In the genomic region with DNA sequence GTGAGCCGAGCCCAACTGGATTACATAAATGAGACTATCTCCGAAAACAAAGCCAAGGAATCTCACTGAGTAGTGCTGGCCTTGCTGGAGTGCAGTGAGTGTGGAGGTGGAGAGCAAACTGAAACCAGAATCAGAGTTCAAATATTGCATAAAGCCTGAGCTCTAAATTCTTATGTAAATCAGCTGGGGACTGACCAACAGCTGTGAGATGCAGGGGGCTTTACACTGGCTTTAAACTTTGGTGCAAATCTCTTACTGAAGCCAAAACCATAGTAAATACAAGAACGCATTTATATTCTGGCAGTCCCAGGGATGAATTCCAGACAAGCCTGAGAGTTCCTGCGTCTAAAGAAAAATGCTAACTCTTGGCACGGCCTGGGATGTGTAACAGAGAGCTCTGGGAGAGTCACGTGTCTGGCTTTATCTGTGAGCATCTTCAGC, we compare ENCODE assay signal across 19 mouse cellular contexts. TPM values are rescaled to one million over a fixed set of nuclear protein-coding genes. Genes with fewer than 3 reads are reported as not detected.
DNase-seq lines count a peak whose midpoint lies in the region; ATAC-seq and TF ChIP-seq lines count a peak whose summit lies in the region.
"Had no signal": no experiment of that assay in that cellular context is flagged by ENCODE, and none has a peak within 500 bp of the region (broad histone marks: within the 10 kb centered on the region; RNA-seq: fewer than 3 reads in every experiment).

No protein-coding gene starts in this region.

- ATAC-seq in heart, embryonic 16.5 days (replicated peaks; ENCODE audit: extremely low read depth, insufficient read depth, low FRiP score) = no peak
- ATAC-seq in lung, postnatal 0 days = peak; percentile 43
- peak; percentile 48; the same call in 1 of the 2 replicates for ATAC-seq in stomach, postnatal 0 days (ENCODE audit: low FRiP score, low TSS enrichment)

- H3K27me3 ChIP-seq in heart, embryonic 16.5 days (ENCODE audit: control insufficient read depth, insufficient read depth, low read length) = no peaks in the 10 kb centered on the region
- no peaks in the 10 kb centered on the region for H3K27me3 ChIP-seq in heart, adult 2 months (ENCODE audit: control insufficient read depth, insufficient read depth, low read length)
- H3K27me3 ChIP-seq in lung, postnatal 0 days (replicated peaks; ENCODE audit: insufficient read depth, low read length) = no peaks in the 10 kb centered on the region
- no peaks in the 10 kb centered on the region for H3K27me3 ChIP-seq in stomach, postnatal 0 days (ENCODE audit: control insufficient read depth, insufficient read depth, low read length)
- H3K27me3 ChIP-seq: limb, embryonic 12.5 days; midbrain, embryonic 12.5 days; neural tube, embryonic 12.5 days had no signal

- no peak for TF ChIP-seq POLR2A in heart, adult 2 months (IDR thresholded peaks at IDR 0.05; ENCODE audit: insufficient read depth, low read depth, low read length)
- TF ChIP-seq POLR2A in lung, adult 2 months (IDR thresholded peaks at IDR 0.05; ENCODE audit: borderline replicate concordance, extremely low read depth, low read depth, low read length) = no peak

- H3K79me2 ChIP-seq in heart, adult 2 months (replicated peaks; ENCODE audit: control insufficient read depth, insufficient read depth, low read length) = no peaks in the 10 kb centered on the region

- no peak for TF ChIP-seq CTCF in heart, adult 2 months (IDR thresholded peaks at IDR 0.05)
- TF ChIP-seq CTCF in lung, postnatal 0 days (IDR thresholded peaks at IDR 0.05) = no peak
- TF ChIP-seq CTCF in lung, adult 2 months (IDR thresholded peaks at IDR 0.05; ENCODE audit: insufficient read depth, low read length) = no peak
- no peak for TF ChIP-seq CTCF in stomach, postnatal 0 days (IDR thresholded peaks at IDR 0.05; ENCODE audit: low read depth)

- H3K9ac ChIP-seq in heart, embryonic 16.5 days (ENCODE audit: low read length) = no peak overlapping the region
- H3K9ac ChIP-seq in heart, adult 2 months (ENCODE audit: low read depth, low read length) = no peak overlapping the region
- no peak overlapping the region for H3K9ac ChIP-seq in lung, postnatal 0 days (replicated peaks; ENCODE audit: low read depth)
- no peak overlapping the region for H3K9ac ChIP-seq in stomach, postnatal 0 days (ENCODE audit: low read length)
- H3K9ac ChIP-seq: limb, embryonic 12.5 days; midbrain, embryonic 12.5 days; neural tube, embryonic 12.5 days had no signal

- H3K9me3 ChIP-seq in heart, embryonic 16.5 days (replicated peaks; ENCODE audit: control insufficient read depth, low read length) = no peaks in the 10 kb centered on the region
- no peaks in the 10 kb centered on the region for H3K9me3 ChIP-seq in lung, postnatal 0 days (ENCODE audit: low read length)
- no peaks in the 10 kb centered on the region for H3K9me3 ChIP-seq in stomach, postnatal 0 days (ENCODE audit: control insufficient read depth, low read length)
- H3K9me3 ChIP-seq: limb, embryonic 12.5 days; midbrain, embryonic 12.5 days; neural tube, embryonic 12.5 days had no signal

- H3K4me2 ChIP-seq in heart, embryonic 16.5 days (ENCODE audit: low read depth, low read length) = peak overlapping the region; percentile 13; the same call in 1 of the 2 replicates
- H3K4me2 ChIP-seq in lung, postnatal 0 days (replicated peaks; ENCODE audit: low read depth, low read length) = no peak overlapping the region
- H3K4me2 ChIP-seq in stomach, postnatal 0 days (replicated peaks; ENCODE audit: low read depth) = no peak overlapping the region
- H3K4me2 ChIP-seq: limb, embryonic 12.5 days; midbrain, embryonic 12.5 days; neural tube, embryonic 12.5 days had no signal

- peaks cover 3% of the 10 kb centered on the region for H3K36me3 ChIP-seq in heart, embryonic 16.5 days (ENCODE audit: control insufficient read depth, insufficient read depth)
- no peaks in the 10 kb centered on the region; the same call in 1 of the 2 replicates for H3K36me3 ChIP-seq in heart, adult 2 months (ENCODE audit: control insufficient read depth, insufficient read depth, low read length)
- H3K36me3 ChIP-seq in lung, postnatal 0 days (ENCODE audit: insufficient read depth, low read length) = 0 out of 2 replicates have a peak, but pooled peaks cover 3% of the 10 kb centered on the region
- H3K36me3 ChIP-seq in stomach, postnatal 0 days (ENCODE audit: control insufficient read depth, insufficient read depth, low read length) = 0 out of 2 replicates have a peak, but pooled peaks cover 2% of the 10 kb centered on the region
- H3K36me3 ChIP-seq: midbrain, embryonic 12.5 days had no signal

- peaks cover 17% of the 10 kb centered on the region for H3K4me1 ChIP-seq in heart, embryonic 16.5 days (ENCODE audit: control insufficient read depth, insufficient read depth, low read length)
- H3K4me1 ChIP-seq in heart, adult 2 months (ENCODE audit: control insufficient read depth, insufficient read depth, low read length) = peaks cover 3% of the 10 kb centered on the region
- no peaks in the 10 kb centered on the region for H3K4me1 ChIP-seq in lung, postnatal 0 days (ENCODE audit: insufficient read depth, low read depth, low read length)
- peaks cover 3% of the 10 kb centered on the region for H3K4me1 ChIP-seq in lung, adult 2 months (ENCODE audit: control insufficient read depth, insufficient read depth, low read length)
- no peaks in the 10 kb centered on the region for H3K4me1 ChIP-seq in stomach, postnatal 0 days (replicated peaks; ENCODE audit: control insufficient read depth, insufficient read depth)
- H3K4me1 ChIP-seq: midbrain, embryonic 12.5 days; neural tube, embryonic 12.5 days had no signal

- no peak overlapping the region for H3K4me3 ChIP-seq in heart, embryonic 16.5 days (ENCODE audit: low read length)
- no peak overlapping the region for H3K4me3 ChIP-seq in heart, adult 2 months
- H3K4me3 ChIP-seq in lung, postnatal 0 days (ENCODE audit: low read depth, low read length) = no peak overlapping the region
- H3K4me3 ChIP-seq in lung, adult 2 months (replicated peaks; ENCODE audit: extremely low read depth, low read depth, low read length) = no peak overlapping the region
- H3K4me3 ChIP-seq in stomach, postnatal 0 days (ENCODE audit: low read depth, low read length) = no peak overlapping the region
- H3K4me3 ChIP-seq: limb, embryonic 12.5 days; midbrain, embryonic 12.5 days; neural tube, embryonic 12.5 days had no signal

- H3K27ac ChIP-seq in heart, embryonic 16.5 days (ENCODE audit: low read length) = peak overlapping the region; percentile 47; the same call in 1 of the 2 replicates
- H3K27ac ChIP-seq in heart, adult 2 months = no peak overlapping the region
- H3K27ac ChIP-seq in lung, postnatal 0 days (ENCODE audit: low read length) = no peak overlapping the region
- H3K27ac ChIP-seq in stomach, postnatal 0 days (replicated peaks) = no peak overlapping the region
- H3K27ac ChIP-seq: limb, embryonic 12.5 days; midbrain, embryonic 12.5 days; neural tube, embryonic 12.5 days had no signal

- no peak for TF ChIP-seq EP300 in heart, adult 2 months (IDR thresholded peaks at IDR 0.05; ENCODE audit: insufficient read depth, low read depth, low read length)
- no peak for TF ChIP-seq EP300 in lung, postnatal 0 days (IDR thresholded peaks at IDR 0.05)
- no peak for TF ChIP-seq EP300 in stomach, postnatal 0 days (optimal IDR thresholded peaks at IDR 0.05)

- no peak for DNase-seq in heart, adult 2 months
- DNase-seq in lung, postnatal 0 days (ENCODE audit: low spot score) = peak; percentile 61
- no peak for DNase-seq in lung, adult 2 months
- DNase-seq in fat pad, adult 2 months (ENCODE audit: extremely low read depth, low read depth, low spot score) = peak; percentile 83
- no peak for DNase-seq in stomach, postnatal 0 days (ENCODE audit: low spot score)
- no peak for DNase-seq in right cerebral cortex, adult 2 months (ENCODE audit: low spot score in 2 of 2)
- no peak for DNase-seq in kidney, postnatal 10 days
- DNase-seq: adrenal gland, postnatal 14 days; gastrocnemius, postnatal 25 days; kidney, adult 2 months; thymus, postnatal 14 days had no signal

- intact Hi-C loops in heart, adult 2 months (cut with DNase I) = no loop called here

- 28% methylated on average over 6 of the region's 6 CpGs for WGBS in heart, embryonic 16.5 days
- WGBS in heart, adult 2 months = 34% methylated on average over 6 of the region's 6 CpGs
- 25% methylated on average over 6 of the region's 6 CpGs for WGBS in lung, postnatal 0 days
- 31% methylated on average over 6 of the region's 6 CpGs for WGBS in lung, adult 2 months
- WGBS in stomach, postnatal 0 days = 27% methylated on average over 6 of the region's 6 CpGs

RNA-seq across cellular contexts. Expression of a gene that starts 2.1 kb away (rescaled TPM):
- 0.14 TPM in 1 of 2 replicates, not detected in the other for polyA plus RNA-seq in heart, embryonic 16.5 days (2015; fragmentation: Nextera tagmentation; extraction: Ambion mirVana)
- total RNA-seq in heart, adult 2 months (2021) = not detected
- polyA plus RNA-seq in heart, adult 2 months (2012; rRNA removed) = 0.15 TPM in 1 of 2 replicates, not detected in the other
- not detected in 2 replicates for polyA plus RNA-seq in lung, postnatal 0 days (2015; fragmentation: Nextera tagmentation; extraction: Ambion mirVana)
- polyA plus RNA-seq in lung, adult 2 months (2012; rRNA removed) = 0.08 TPM in 1 of 2 replicates, not detected in the other
- polyA plus RNA-seq in stomach, postnatal 0 days (2015; fragmentation: Nextera tagmentation; extraction: Ambion mirVana) = 0.05 TPM in 1 of 2 replicates, not detected in the other
- total RNA-seq: adrenal gland, postnatal 14 days; common myeloid progenitor, adult 5-6 weeks; gastrocnemius, postnatal 25 days; hematopoietic stem cell, adult 5-6 weeks; layer of hippocampus, postnatal 10 days had no signal
- polyA plus RNA-seq: forebrain, embryonic 11.5 days; kidney, adult 2 months; limb, embryonic 12.5 days; midbrain, embryonic 12.5 days; neural tube, embryonic 12.5 days had no signal

RNA-seq across cellular contexts. Expression of a gene that starts 10.9 kb away (rescaled TPM):
- polyA plus RNA-seq in heart, embryonic 16.5 days (2015; fragmentation: Nextera tagmentation; extraction: Ambion mirVana) = 233 and 403 TPM in 2 replicates
- total RNA-seq in heart, adult 2 months (2021) = 100 to 1,000 TPM; 201 to 240 TPM
- 400 and 574 TPM in 2 replicates for polyA plus RNA-seq in heart, adult 2 months (2012; rRNA removed)
- 655 and 745 TPM in 2 replicates for polyA plus RNA-seq in lung, postnatal 0 days (2015; fragmentation: Nextera tagmentation; extraction: Ambion mirVana)
- polyA plus RNA-seq in lung, adult 2 months (2012; rRNA removed) = 1,104 and 1,411 TPM in 2 replicates
- polyA plus RNA-seq in stomach, postnatal 0 days (2015; fragmentation: Nextera tagmentation; extraction: Ambion mirVana) = 445 and 475 TPM in 2 replicates

RNA-seq across cellular contexts. Expression of a gene that starts 27.6 kb away (rescaled TPM):
- 0.18 TPM in 1 of 2 replicates, not detected in the other for polyA plus RNA-seq in heart, embryonic 16.5 days (2015; fragmentation: Nextera tagmentation; extraction: Ambion mirVana)
- total RNA-seq in heart, adult 2 months (2021) = not detected
- not detected in 2 replicates for polyA plus RNA-seq in heart, adult 2 months (2012; rRNA removed)
- polyA plus RNA-seq in lung, postnatal 0 days (2015; fragmentation: Nextera tagmentation; extraction: Ambion mirVana) = not detected in 2 replicates
- polyA plus RNA-seq in lung, adult 2 months (2012; rRNA removed) = 0.07 TPM in 1 of 2 replicates, not detected in the other
- not detected in 2 replicates for polyA plus RNA-seq in stomach, postnatal 0 days (2015; fragmentation: Nextera tagmentation; extraction: Ambion mirVana)
- total RNA-seq: common myeloid progenitor, adult 5-6 weeks; gastrocnemius, postnatal 25 days; hematopoietic stem cell, adult 5-6 weeks; layer of hippocampus, postnatal 10 days had no signal
- polyA plus RNA-seq: forebrain, embryonic 11.5 days; kidney, adult 2 months; limb, embryonic 12.5 days; midbrain, embryonic 12.5 days; neural tube, embryonic 12.5 days had no signal

RNA-seq across cellular contexts. Expression of a gene that starts 27.7 kb away (rescaled TPM):
- polyA plus RNA-seq in heart, embryonic 16.5 days (2015; fragmentation: Nextera tagmentation; extraction: Ambion mirVana) = not detected in 2 replicates
- total RNA-seq in heart, adult 2 months (2021) = not detected
- polyA plus RNA-seq in heart, adult 2 months (2012; rRNA removed) = not detected in 2 replicates
- not detected in 2 replicates for polyA plus RNA-seq in lung, postnatal 0 days (2015; fragmentation: Nextera tagmentation; extraction: Ambion mirVana)
- polyA plus RNA-seq in lung, adult 2 months (2012; rRNA removed) = not detected in 2 replicates
- not detected in 2 replicates for polyA plus RNA-seq in stomach, postnatal 0 days (2015; fragmentation: Nextera tagmentation; extraction: Ambion mirVana)
- total RNA-seq: adrenal gland, postnatal 14 days; common myeloid progenitor, adult 5-6 weeks; gastrocnemius, postnatal 25 days; hematopoietic stem cell, adult 5-6 weeks; layer of hippocampus, postnatal 10 days had no signal
- polyA plus RNA-seq: forebrain, embryonic 11.5 days; kidney, adult 2 months; limb, embryonic 12.5 days; midbrain, embryonic 12.5 days; neural tube, embryonic 12.5 days had no signal

RNA-seq across cellular contexts. Expression of a gene that starts 40.2 kb away (rescaled TPM):
- 4.5 and 5.1 TPM in 2 replicates for polyA plus RNA-seq in heart, embryonic 16.5 days (2015; fragmentation: Nextera tagmentation; extraction: Ambion mirVana)
- total RNA-seq in heart, adult 2 months (2021) = 10 to 100 TPM; 10.8 to 11.3 TPM
- 3.8 and 6.7 TPM in 2 replicates for polyA plus RNA-seq in heart, adult 2 months (2012; rRNA removed)
- polyA plus RNA-seq in lung, postnatal 0 days (2015; fragmentation: Nextera tagmentation; extraction: Ambion mirVana) = 4.1 and 4.3 TPM in 2 replicates
- 7.4 and 9.2 TPM in 2 replicates for polyA plus RNA-seq in lung, adult 2 months (2012; rRNA removed)
- 2.7 and 3.2 TPM in 2 replicates for polyA plus RNA-seq in stomach, postnatal 0 days (2015; fragmentation: Nextera tagmentation; extraction: Ambion mirVana)

Comparison
In these comparisons a context has a peak if more than half of its experiments do, and no peak if none do; other contexts are left out.
1. DNase-seq: peak in lung, postnatal 0 days (single experiment) and fat pad, adult 2 months (single experiment); none in heart, adult 2 months (0 of 2), lung, adult 2 months (single experiment), stomach, postnatal 0 days (single experiment), right cerebral cortex, adult 2 months (0 of 2) and kidney, postnatal 10 days (single experiment).